ENCODE assay signal across 10 mouse cellular contexts in genomic region chr1:86968261-86968964, GRCm38 (mm10).
DNase-seq lines count a peak whose midpoint lies in the region; ATAC-seq and TF ChIP-seq lines count a peak whose summit lies in the region.
"Had no signal": no experiment of that assay in that cellular context is flagged by ENCODE, and none has a peak within 500 bp of the region (broad histone marks: within the 10 kb centered on the region; RNA-seq: fewer than 3 reads in every experiment).

No protein-coding gene starts in this region.

- H3K4me3 ChIP-seq in kidney, embryonic 14.5 days (ENCODE audit: low read length) = no peak overlapping the region
- no peak overlapping the region for H3K4me3 ChIP-seq in lung, postnatal 0 days (ENCODE audit: low read depth, low read length)
- H3K4me3 ChIP-seq: forebrain, embryonic 10.5 days; limb, embryonic 15.5 days had no signal

- peak; percentile 66 for TF ChIP-seq CTCF in lung, postnatal 0 days (IDR thresholded peaks at IDR 0.05)

- H3K27ac ChIP-seq in kidney, embryonic 14.5 days (ENCODE audit: low read depth, low read length) = no peak overlapping the region
- no peak overlapping the region for H3K27ac ChIP-seq in lung, postnatal 0 days (ENCODE audit: low read length)
- H3K27ac ChIP-seq: forebrain, embryonic 10.5 days; limb, embryonic 15.5 days had no signal

- H3K9me3 ChIP-seq in kidney, embryonic 14.5 days (ENCODE audit: control insufficient read depth, low read length) = no peaks in the 10 kb centered on the region
- H3K9me3 ChIP-seq in lung, postnatal 0 days (ENCODE audit: low read length) = no peaks in the 10 kb centered on the region
- H3K9me3 ChIP-seq: forebrain, embryonic 10.5 days; limb, embryonic 15.5 days had no signal

- TF ChIP-seq EP300 in lung, postnatal 0 days (IDR thresholded peaks at IDR 0.05) = no peak

- DNase-seq in kidney, adult 18-20 months = peak; percentile 41
- peak; percentile 71 for DNase-seq in adrenal gland, adult 2 months
- DNase-seq in gastrocnemius, postnatal 10 days = peak; percentile 34
- peak; percentile 35 for DNase-seq in lung, postnatal 0 days (ENCODE audit: low spot score)
- no peak for DNase-seq in B cell, adult 2 months
- DNase-seq in frontal cortex, postnatal 10 days (ENCODE audit: low spot score in 2 of 2) = no peak

- no peaks in the 10 kb centered on the region for H3K27me3 ChIP-seq in kidney, embryonic 14.5 days (ENCODE audit: control insufficient read depth, insufficient read depth, low read length)
- no peaks in the 10 kb centered on the region for H3K27me3 ChIP-seq in lung, postnatal 0 days (replicated peaks; ENCODE audit: insufficient read depth, low read length)
- H3K27me3 ChIP-seq: limb, embryonic 15.5 days had no signal

- H3K36me3 ChIP-seq in kidney, embryonic 14.5 days (ENCODE audit: control insufficient read depth, insufficient read depth, low read length) = no peaks in the 10 kb centered on the region
- H3K36me3 ChIP-seq in lung, postnatal 0 days (ENCODE audit: insufficient read depth, low read length) = no peaks in the 10 kb centered on the region
- H3K36me3 ChIP-seq: forebrain, embryonic 10.5 days had no signal

- no peak overlapping the region for H3K9ac ChIP-seq in kidney, embryonic 14.5 days (ENCODE audit: low read depth, low read length)
- no peak overlapping the region for H3K9ac ChIP-seq in lung, postnatal 0 days (replicated peaks; ENCODE audit: low read depth)
- H3K9ac ChIP-seq: limb, embryonic 15.5 days had no signal

- peaks cover 7% of the 10 kb centered on the region for H3K4me1 ChIP-seq in kidney, embryonic 14.5 days (ENCODE audit: control insufficient read depth, insufficient read depth, low read length)
- H3K4me1 ChIP-seq in lung, postnatal 0 days (ENCODE audit: insufficient read depth, low read depth, low read length) = no peaks in the 10 kb centered on the region

- 44% methylated on average over 6 of the region's 6 CpGs for WGBS in kidney, embryonic 14.5 days
- WGBS in lung, postnatal 0 days = 48% methylated on average over 6 of the region's 6 CpGs

- H3K4me2 ChIP-seq in kidney, embryonic 14.5 days (replicated peaks; ENCODE audit: low read depth, low read length) = no peak overlapping the region
- H3K4me2 ChIP-seq in lung, postnatal 0 days (replicated peaks; ENCODE audit: low read depth, low read length) = no peak overlapping the region
- H3K4me2 ChIP-seq: limb, embryonic 15.5 days had no signal

- no peak for ATAC-seq in kidney, embryonic 14.5 days (ENCODE audit: low FRiP score, low TSS enrichment)
- ATAC-seq in lung, postnatal 0 days = no peak
- ATAC-seq in monocyte, adult 5-6 weeks (replicated peaks; ENCODE audit: insufficient number of reproducible peaks, low FRiP score, low TSS enrichment, poor library complexity, severe bottlenecking) = no peak

Comparison
In these comparisons a context has a peak if more than half of its experiments do, and no peak if none do; other contexts are left out.
1. DNase-seq: peak in kidney, adult 18-20 months (single experiment), adrenal gland, adult 2 months (single experiment), gastrocnemius, postnatal 10 days (single experiment) and lung, postnatal 0 days (single experiment); none in B cell, adult 2 months (0 of 2) and frontal cortex, postnatal 10 days (0 of 2).